Mouse (Mus musculus) bone marrow, adult 2 months (tissue): ENCODE data around the gene Zfp2.

Source experiments
- CTCF ChIP-seq: fragments of 200-500 bp; IDR thresholded peaks from 2 replicates; pipeline ENCODE4 v1.5.1; 2011; ENCODE audit warnings: low read length, control low read depth; ENCODE audit not compliant: control insufficient read depth, insufficient read depth
- POLR2A ChIP-seq: fragments of 200-500 bp; IDR thresholded peaks from 2 replicates; pipeline ENCODE4 v1.6.1; 2011; ENCODE audit warnings: low read depth, mild to moderate bottlenecking, control low read depth, low read length, borderline replicate concordance; ENCODE audit not compliant: control insufficient read depth

- TF ChIP-seq CTCF, result no peak
- TF ChIP-seq POLR2A, result no peak
Observed at GRCm38 (mm10) chr11:50952290-50952689, 36.3 kb upstream of the Zfp2 start.
